Mouse (Mus musculus): ENCODE measurements around the gene Kcnn1.

DNA sequence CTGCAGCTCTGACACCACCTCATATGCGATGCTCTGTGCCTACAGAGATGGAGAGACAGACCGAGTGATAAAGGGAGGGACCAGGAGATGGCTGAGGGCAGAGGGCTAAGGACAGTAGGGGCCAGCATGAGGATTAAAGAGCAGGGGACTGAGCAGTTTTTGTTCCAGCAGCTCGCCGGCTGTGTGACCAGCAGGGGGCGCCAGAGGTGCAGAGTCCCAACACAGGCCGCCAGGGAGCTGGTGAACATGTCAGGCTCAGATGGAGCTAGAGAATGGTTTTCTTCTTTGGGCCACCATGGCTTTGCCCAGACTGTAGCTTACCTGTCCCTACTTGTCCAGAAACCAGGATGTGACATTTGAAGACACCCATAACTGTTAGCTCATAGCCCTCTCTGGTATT is 18.5 kb downstream of the Kcnn1 start:
- TF ChIP-seq CTCF (IDR thresholded peaks at IDR 0.05; ENCODE audit: low read depth, low read length) (peak; percentile 87), GATA1 (IDR thresholded peaks at IDR 0.05; ENCODE audit: borderline replicate concordance, low read length) (no peak)
